Mouse (Mus musculus) cerebellum, postnatal 25 days (tissue): ENCODE data around the gene Nde1.
A peak's percentile ranks its signal among the peaks of the same experiment; 100 is the strongest.
"Not testable (repeated sequence)": the region's sequence is repeated elsewhere in the genome, so short reads cannot be mapped to it uniquely, and the experiment has no call there.

Source experiments
- DNase-seq, 2 experiments: peaks; one replicate each; pipeline ENCODE4 v3.0.0; 2021; ENCODE audit warnings: mixed read lengths in 2 of 2

Gene Nde1

DNA sequence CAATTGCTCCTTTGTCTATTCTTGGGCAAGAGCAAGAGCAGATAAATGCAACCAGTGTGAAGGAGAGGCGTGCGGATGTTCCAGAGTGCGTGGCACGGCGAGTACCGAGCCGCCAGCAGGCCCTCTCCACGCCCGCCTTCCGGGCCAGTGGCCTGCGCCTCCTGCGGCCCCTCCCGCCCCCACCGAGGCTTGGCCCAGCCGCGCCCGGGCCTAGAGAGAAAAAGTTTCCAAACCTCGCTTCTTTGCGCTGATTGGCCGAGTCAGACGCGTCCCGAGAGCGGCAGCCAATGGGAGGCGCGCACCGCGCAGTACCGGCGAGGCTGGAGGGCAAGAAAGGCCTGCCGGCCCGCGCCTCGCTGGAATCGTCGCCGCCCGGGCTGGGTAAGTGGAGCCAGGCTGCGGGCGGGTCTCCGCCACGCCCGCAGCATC, at the start of gene Nde1, which contains the start of gene Marf1:
TSS of gene Nde1 (plus strand) at position 288 of the 429 bp plus-strand sequence.
TSS of gene Marf1 (minus strand) at position 364 of the 429 bp plus-strand sequence.
- DNase-seq: peak; percentile 80 to 87

DNA sequence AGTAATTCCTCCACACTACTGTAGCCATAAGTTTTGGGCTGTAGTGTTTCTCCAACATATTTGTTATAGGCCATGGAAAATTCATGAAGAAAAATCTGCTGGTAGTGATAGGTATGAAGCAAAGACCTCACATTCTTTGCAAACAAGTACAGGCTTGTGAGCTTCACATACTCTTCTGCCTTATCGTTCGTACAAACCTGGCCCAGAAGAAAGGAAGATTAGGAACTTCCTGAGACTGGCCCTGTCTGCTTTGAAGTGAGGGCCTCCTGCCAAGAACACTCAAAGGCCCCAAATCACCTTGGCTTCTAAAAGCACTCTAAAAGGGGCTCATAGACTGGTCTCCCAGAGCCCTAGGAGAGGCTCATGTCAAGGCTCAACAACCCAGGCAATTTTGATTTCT, 45.8 kb upstream of the Nde1 start:
- no peak for DNase-seq

DNA sequence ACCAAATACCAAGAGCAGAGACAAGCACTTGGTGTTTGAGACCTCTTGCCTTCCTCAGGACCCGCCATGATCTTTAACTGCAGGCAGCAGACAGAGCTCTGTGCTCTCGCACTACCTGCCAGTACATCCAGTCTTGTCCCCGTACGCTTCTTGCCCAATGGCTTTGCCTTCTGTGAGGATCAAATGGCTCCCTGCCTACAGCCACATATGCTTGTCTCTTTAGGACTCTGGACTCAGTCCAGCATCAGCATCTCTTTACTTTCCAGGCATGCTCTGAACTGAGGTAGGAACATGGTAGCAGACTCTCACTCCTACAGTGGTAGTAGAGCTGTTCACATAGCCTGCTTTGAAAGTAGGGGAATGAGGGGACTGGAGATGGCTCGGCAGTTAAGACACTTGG, 42.1 kb upstream of the Nde1 start:
- DNase-seq: peak; percentile 75 to 81

DNA sequence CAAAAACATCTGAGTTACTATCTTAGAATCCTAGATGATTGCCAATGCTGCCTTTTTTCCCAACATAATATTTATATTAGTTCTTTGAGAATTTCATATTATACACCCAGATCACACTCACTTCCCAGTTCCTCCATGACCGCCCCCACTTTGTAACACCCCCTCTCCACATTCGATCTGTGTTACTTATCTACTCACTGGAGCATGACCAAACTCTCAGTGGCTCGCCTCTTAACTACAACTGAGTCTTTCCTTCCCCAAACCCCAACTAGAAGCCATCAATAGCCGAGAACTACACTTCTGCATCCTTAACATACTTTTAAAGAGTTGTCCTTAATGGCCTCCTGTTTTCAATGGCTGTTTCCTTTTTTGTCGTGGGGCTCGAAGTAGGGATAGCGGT, 41.5 kb upstream of the Nde1 start:
- DNase-seq: no peak

DNA sequence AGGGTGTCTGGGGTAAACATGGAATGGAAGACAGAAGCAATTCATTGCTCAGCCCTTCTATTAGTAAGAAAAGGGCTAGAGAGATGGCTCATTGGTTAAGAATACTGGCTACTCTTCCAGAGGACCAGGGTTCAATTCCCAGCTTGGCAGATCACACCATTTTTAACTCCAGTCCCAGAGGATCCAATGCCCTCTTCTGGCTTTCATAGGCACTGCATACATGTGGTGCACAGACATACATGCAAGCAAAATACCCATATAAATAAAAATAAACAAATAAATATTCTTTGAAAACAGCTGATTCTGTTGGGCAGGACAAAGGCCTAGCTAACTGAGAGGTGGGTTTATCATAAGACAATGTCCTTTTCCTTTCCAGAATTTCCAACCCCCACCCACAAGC, 40.5 kb upstream of the Nde1 start:
- DNase-seq: no peak

DNA sequence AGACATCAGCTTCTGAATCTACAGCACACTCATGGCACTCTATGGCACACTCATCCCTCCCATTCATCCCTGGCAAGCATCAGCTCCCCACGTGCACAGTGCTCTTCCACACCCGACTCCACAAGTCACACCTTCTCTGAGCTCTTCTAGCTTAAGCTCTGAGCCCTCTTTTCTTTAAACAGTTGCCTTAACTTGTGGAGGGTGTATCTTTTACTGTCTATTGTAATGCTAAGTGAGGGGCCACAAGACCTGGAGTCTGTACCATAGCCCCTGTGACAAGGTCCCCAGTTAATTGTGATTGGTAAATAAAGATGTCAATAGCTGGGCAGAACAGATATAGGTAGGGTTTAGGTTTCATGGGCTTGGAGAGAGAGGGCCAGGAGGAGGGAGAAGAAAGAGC, 39.2 kb upstream of the Nde1 start:
- DNase-seq: no peak

DNA sequence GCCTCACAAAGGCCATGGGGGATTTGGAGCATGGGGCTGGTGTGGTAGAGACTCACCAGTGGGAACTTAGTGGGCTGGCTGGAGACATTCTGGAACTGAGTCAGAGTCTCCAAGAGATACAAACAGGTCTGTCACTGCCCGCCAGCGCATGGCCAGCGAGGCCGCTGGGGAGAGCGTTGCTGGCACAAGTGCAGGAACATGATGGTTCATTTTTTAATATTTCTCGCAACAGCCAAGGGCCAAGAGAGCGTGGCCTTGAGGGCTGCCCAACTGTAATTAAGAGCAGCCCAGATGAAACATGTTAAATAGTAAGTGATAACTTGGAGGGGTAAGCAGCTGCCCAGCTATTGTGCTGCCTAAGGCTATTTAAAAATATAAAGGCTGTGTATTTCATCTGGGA, 38.4 kb upstream of the Nde1 start:
- no peak for DNase-seq

DNA sequence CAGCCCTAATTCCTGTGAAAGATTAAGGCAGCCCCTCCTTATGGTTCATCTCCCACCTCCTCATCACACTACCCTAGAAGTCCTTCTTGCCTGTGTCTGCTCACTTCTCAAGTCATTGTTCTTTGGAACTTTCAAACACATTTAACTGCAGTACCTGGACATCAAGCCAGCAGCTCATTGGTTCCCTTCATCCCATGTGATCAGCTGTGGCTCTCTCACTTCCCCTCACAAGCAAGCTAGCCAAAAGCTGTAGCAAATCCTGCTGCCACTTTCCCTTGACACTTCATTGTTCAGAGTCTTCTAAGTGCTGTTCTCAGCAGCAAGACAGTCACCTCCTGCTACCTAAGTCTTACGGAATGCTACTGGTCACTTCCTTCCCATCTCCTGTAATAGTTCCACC, 37.8 kb upstream of the Nde1 start:
- DNase-seq: no peak

DNA sequence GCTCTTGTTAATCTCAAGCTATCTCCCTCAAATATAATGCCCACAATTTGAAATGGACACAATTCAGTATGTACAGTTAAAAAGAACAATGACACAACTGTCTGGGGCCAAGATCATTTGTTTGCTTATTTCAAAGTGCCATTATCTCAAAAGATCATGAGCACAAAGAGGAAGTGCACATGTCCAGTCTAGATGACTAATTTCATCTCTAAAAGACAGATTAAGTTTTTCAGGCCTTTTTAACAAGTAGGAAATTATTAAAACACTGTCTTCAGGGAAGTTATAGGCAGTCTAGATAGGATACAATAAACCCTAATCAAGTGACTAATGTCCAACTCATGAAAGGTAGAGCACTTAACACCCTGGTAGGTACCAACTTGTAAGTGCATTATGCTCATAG, 34.1 kb upstream of the Nde1 start:
- no peak for DNase-seq

DNA sequence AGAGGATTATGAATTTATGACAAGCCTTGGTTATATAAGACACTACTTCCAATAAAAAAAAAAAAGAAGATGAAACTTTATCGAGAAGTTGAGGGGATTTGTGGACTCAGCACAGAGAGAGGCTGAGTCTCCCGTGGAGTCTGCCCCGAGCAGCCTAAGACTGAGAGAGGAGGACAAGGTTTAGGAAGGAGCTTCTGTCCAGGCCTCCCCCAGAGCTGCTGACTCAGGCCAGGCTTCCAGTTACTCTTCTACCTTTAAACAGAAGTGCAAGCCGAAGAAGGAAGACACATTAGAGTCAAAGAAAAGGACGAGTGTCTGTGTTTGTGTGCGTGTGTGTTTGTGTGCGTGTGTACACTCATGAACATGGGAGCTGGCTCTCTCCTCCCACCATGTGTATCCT, 32.3 kb upstream of the Nde1 start:
- no peak for DNase-seq

DNA sequence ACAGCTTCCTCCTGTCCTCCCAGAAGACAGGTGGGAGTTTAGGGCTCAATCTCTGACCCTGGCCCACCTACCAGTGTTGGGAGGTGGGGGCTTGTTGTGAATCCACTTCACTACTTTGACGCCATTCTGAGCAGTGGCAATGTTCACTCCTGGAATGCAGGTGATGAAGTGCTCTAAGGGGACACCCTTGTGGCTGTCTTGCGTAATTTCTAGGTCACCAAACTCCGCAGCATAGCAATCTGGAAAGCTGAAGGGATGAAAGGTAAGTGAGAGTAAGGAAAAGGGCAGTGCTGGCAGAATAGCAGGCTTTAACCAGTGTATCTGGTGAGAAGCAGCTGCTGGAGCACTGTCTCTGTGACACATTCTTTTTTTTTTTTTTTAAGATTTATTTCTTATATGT, 31.7 kb upstream of the Nde1 start:
- DNase-seq: no peak

DNA sequence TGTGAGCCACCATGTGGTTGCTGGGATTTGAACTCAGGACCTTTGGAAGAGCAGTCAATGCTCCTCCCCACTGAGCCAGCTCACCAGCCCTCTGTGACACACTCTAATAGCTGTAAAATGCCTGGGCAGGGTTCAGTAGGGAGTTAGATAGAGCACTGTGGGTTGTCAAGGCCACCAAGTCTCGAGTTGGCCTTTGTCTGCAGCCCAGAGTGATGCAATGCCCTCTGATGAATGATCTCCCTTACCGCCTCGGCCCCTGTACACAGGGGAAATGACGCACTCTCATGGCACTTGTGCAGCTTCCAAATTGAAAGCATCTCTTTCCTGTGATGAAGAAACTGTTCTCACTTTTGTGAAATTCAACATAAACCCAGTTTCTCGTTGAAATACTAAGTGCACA, 31.2 kb upstream of the Nde1 start:
- DNase-seq: no peak

DNA sequence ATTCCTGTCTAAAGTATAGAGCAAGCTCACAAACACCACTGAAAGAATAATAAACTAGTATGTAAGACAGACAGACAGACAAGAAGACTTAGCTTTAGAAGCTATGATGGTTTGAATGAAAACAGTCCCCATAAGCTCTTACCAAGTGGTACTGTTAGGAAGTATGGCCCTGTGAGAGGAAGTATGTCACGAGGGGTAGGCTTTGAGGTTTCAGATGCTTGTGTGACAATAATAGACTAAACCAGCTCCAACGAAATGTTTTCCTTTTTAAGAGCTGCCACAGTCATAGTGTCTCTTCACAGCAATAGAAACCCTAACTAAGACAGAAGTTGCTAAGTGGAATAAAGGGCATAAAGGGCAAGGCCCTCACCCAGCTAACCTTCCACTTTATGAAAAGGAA, 28.1 kb upstream of the Nde1 start:
- no peak for DNase-seq

DNA sequence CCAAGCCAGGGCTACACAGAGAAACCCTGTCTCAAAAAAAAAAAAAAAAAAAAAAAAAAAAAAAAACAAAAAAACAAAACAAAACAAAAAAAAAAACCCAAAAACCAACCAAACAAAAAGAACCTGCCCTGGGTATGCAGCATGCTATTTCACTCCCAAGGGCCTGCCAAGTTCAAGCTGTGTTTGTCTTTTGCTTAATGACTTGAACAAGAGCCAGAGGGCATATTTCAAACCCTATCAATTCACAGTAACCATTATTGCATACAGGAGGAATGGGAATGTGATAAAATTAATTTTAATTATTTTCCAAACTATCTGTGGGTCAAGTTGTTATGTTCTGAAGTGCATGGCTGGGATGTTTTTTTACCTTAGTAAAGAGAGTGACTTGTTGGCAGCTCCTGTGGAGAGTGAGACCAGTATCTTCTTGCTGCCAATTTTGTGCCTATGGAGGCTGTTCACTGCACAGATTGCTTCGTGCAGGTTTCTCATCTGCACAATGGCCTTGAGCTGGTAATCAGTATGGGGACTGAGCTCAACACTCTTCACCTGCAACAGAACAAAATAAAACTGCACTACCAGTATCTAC, 25.0 kb upstream of the Nde1 start:
- DNase-seq: peak; percentile 22 to 27

DNA sequence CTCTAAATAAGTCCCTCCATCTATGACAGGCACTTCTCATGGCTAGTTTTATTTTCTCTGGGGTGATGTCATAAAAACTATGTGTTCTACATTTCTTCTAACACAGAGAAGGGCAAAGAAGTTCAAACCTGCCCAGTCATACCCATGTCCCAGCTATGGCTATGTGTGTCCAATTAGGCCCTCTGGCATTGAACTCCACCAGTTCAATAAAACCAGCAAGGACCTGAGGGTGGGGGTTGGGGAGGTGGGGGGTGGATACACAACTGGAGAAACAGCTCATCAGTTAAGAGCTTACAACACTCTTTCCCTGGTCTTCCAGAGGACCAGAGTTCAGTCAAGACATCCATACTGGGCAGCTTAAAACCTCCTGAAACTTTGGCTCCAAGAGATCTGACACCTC, 24.0 kb upstream of the Nde1 start:
- DNase-seq: no peak

DNA sequence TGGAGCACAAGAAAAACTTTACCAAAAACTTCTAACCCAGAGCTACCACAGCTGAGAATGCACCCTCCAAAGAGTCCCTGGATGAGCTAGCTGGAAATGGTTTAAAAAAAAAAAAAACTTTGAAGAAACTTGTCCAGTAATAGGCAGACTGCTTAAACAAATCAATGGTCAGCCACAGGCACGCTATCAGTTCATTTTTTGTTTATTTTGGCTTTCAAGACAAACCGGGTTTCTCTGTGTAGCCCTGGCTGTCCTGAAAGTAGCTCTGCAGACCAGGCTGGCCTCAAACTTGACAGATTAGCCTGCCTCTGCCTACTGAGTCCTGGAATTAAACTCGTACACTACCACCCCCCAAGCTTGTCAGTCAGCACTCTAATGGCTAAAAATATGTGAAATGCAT, 19.8 kb upstream of the Nde1 start:
- no peak for DNase-seq

DNA sequence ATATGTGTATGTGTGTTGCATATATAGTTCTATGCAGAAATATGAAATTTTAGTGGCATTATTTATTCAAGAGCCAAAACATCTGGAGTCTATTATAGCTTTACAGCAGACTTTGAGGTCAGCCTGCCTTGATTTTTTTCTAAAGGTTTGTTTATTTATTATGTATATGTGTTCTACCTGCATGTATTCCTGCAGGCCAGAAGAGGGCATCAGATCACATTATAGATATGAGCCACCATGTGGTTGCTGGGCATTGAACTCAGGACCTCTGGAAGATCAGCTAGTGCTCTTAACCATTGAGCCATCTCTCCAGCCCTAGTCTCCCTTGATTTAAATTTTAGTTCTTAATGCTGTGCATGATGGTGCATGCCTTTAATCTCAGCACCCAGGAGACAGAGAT, 15.4 kb upstream of the Nde1 start:
- DNase-seq: no peak

DNA sequence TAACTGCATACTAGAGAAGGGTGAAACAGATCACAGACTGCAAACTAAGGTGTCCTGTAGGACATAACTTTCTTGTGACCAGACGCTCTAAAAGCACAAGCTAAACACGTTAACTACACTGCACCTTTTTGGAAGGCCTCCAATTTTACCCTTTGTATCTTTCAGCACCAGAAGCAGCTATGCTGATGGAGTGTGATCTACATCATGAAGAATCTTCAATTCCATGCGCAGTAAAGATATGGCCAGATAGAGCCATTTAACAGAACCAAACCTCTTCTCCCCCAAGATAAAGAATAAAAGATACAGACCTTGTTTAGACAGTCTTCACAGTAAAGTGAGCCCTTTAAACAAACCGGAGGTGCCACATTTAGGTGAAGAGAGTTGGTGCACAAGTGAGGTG, 11.4 kb upstream of the Nde1 start:
- no peak for DNase-seq

DNA sequence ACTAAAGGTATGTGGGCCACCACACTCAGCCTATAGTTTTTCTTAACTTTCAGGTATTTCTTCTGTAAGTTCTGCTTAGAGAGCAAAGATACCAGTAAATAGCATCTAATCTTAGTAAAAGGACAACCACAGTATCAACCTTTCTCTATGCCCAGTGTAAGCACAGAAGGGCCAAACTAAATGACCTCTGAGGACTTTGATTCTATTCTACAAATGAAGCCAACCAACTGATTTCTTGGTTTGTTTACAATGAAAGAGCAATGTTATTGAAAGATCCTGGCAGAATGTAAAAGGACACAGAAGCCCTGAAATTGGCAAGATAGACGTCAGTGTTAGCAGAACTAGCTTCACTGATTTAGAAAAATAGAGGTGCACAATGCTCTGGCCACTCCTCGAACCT, 7.4 kb upstream of the Nde1 start:
- not testable (repeated sequence) for DNase-seq

DNA sequence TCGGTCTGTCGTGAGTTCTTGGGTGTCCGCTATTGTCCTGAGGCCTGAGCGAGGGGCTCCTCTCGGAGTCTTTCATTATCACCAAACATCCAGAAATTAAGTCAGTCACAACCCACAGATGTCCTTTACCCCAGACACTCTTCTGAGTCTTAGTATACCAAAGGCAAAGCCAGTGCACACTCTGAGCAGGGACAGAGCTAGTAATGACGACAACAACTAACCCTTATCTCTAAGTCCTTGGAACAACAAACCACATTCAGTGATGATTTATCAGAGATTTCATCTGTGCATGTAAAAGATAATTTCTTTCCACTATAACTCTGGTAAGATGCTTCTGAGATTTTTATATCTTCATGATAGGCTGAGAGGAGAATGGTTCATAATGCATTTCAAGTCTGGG, 6.8 kb upstream of the Nde1 start:
- DNase-seq: no peak

DNA sequence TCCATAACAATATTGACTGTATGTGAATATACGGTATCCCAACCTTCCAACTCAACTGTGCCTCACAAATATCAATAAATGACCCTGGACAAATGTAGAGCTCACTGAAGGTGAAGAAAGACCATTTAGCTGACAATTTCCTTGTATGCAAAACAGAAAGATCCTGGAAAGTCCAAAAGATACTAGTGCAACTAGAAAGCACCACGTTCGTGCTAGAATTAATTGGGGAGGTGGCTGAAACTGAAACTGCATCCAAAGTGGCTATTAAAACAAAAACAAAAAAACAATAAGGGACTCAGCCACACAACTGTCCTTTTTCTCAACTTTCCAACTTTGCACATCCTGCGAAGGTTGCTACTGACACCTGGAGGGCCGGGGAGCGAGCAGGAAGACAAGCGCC, 4.5 kb upstream of the Nde1 start:
- no peak for DNase-seq

DNA sequence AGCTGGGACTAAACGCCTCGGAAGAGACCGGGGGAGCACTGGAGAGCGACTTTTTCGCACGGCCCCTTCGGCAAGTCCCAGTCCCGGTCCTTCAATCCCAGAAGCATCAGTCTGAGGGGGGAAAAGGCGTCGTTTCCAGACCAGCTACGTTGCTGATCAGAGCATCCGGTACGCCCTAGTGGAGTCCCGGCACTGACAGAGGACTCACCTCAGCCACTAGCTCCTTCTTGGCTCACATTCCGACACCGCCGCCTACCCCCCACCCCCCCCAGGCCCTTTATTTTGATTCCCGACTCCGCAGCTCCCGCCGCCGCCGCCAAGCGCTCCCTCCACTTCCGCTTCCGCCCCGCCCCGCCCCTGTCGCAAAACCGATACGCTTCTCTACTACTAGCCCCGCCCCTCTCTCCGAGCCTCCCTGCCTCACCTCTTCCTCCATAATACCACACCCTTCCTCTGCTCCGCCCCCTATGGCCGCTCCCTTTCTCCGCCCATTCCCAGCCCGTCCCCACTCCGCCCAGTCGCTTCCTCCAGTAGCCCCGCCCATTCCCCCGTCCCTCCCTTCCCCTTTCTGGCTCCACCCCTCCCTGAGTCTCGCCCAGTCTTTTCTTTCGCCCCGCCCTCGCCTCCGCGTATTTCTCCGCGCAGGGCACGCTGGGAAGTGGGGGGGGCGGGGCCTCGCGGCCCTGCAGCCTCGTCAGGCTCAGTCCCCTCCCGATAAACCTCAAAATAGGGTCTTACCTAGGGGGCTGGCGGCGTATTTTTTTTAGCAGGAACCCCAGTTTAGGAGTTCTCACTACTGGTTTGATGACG, 3.9 kb upstream of the Nde1 start:
- DNase-seq: peak; percentile 98 to 99

DNA sequence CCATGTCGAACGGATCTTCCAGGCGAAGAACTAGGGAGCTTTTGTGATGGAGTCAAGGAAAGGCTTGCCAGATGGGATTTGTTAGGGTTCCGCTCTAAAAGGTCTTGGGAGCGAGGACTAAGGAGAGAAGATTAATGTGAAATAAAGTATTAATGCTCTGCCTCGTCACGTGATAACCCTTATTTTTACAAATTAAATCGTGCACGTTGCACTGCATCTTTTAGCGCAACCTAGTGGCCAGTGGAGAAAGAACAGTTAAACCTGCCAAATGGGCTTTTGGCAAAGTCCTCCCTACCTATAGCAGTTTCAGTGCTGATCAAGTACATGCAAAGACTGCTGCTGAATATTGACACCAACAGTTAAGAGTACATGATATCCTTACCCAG, 3.3 kb upstream of the Nde1 start:
- peak in 1 of 2 experiments; percentile 87 for DNase-seq

DNA sequence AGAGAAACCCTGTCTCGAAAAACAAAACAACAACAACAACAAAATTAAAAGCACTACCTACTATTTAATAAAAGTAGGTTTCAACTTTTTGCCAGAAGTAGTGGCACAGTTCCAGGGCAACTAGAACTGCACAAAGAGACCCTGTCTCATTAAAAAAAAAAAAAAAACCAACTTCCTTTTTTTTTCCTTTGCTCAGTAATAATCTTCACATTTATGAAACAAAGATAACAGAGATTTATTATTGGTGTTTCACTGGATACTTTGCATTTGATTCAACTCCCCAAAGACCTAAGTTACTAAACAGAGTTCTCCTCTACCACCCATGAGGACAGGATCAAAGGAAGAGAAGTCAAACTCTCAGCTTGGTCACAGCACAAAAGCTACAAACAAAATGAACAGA, 2.1 kb upstream of the Nde1 start:
- no peak for DNase-seq

DNA sequence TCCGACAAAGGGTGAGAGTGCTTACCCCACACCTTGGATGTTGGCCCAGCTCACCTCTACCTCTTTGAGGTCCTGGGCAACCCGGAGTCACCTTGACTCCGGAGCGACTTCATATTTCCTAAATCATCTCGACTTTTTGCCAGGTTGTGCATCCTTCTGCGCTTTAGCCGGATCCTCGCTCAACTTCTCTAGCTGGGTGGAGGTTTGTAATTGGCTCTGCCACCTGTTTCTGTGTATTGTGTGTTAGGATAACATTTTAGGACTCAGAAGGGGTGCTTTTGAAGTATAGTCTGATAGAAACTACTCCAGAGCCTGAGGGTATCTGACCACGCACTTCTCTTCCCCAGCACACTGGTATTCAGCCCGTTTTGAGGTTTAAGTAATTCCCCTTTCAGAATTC, 656 bp downstream of the Nde1 start:
- no peak for DNase-seq
